Mouse (Mus musculus) midbrain, embryonic 12.5 days (tissue): ENCODE data around the gene Plet1. TPM values are rescaled to one million over a fixed set of nuclear protein-coding genes. Genes with fewer than 3 reads are reported as not detected.
A peak's percentile ranks its signal among the peaks of the same experiment; 100 is the strongest.

Experiments used
- ATAC-seq: fragments of 200-750 bp; cut with Nextera tagmentation; 2 replicates; pipeline ENCODE4 v1.8.0; 2017; ENCODE audit warnings: low read depth, moderate TSS enrichment, moderate library complexity; ENCODE audit not compliant: low FRiP score
- H3K27ac ChIP-seq: fragments of 300-500 bp; sonication (generic); replicated peaks from 2 replicates; pipeline ENCODE4 v1.5.1; 2016; ENCODE audit warnings: mild to moderate bottlenecking
- H3K27me3 ChIP-seq: fragments of 300-500 bp; sonication (generic); 2 replicates; pipeline ENCODE4 v1.6.1; 2016; ENCODE audit warnings: mild to moderate bottlenecking
- H3K36me3 ChIP-seq: fragments of 300-500 bp; sonication (generic); 2 replicates; pipeline ENCODE4 v1.6.1; 2016
- H3K4me1 ChIP-seq: fragments of 300-500 bp; sonication (generic); 2 replicates; pipeline ENCODE4 v1.6.1; 2016
- H3K4me2 ChIP-seq: fragments of 300-500 bp; sonication (generic); replicated peaks from 2 replicates; pipeline ENCODE4 v1.6.1; 2016; ENCODE audit warnings: mild to moderate bottlenecking, moderate library complexity
- H3K4me3 ChIP-seq: fragments of 300-500 bp; sonication (generic); 2 replicates; pipeline ENCODE4 v1.5.1; 2016; ENCODE audit warnings: mild to moderate bottlenecking
- H3K9ac ChIP-seq: fragments of 300-500 bp; sonication (generic); replicated peaks from 2 replicates; pipeline ENCODE4 v1.6.1; 2016; ENCODE audit warnings: mild to moderate bottlenecking, moderate library complexity
- H3K9me3 ChIP-seq: fragments of 300-500 bp; sonication (generic); 2 replicates; pipeline ENCODE4 v1.6.1; 2016; ENCODE audit warnings: mild to moderate bottlenecking
- WGBS: fragments of 180-500 bp; shearing (Covaris S2); methylation state at CpG from one replicate; pipeline ENCODE4 v1.1.7; 2016; 5-methylcytosine and 5-hydroxymethylcytosine counted together
- polyA plus RNA-seq: library from polyadenylated mRNA; unstranded; fragments of >200 nt; fragmentation: Nextera tagmentation; extraction: Ambion mirVana; gene quantifications from 2 replicates; pipeline ENCODE4 v1.2.1, GENCODE M21; 2016

The Plet1 gene
- polyA plus RNA-seq, 1 experiment from 2014 or later: 0.37 TPM

DNA sequence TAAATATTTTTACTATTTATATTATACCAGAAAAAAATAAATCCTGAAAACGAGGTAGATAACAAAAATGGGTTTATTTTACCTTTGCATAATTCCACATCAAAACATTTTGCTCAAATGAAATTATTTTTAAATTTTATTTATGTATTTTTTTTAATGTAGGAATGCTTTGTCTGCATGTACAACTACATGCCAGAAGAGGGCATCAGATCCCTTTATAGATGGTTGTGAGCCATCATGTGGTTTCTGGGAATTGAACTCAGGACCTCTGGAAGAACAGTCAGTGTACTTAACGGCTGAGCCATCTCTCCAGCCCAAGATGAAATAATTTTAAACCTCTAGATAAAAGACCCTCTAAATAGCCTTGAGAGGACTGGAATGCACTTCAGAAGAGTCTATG, 27.2 kb downstream of the Plet1 start:
- H3K9me3 ChIP-seq: no peaks in the 10 kb centered on the region
- ATAC-seq: no peak
- H3K4me3 ChIP-seq: no peak overlapping the region
- H3K27ac ChIP-seq: no peak overlapping the region
- no peaks in the 10 kb centered on the region for H3K27me3 ChIP-seq
- no peak overlapping the region for H3K9ac ChIP-seq
- 0 out of 2 replicates have a peak, but pooled peaks cover 4% of the 10 kb centered on the region for H3K36me3 ChIP-seq
- H3K4me2 ChIP-seq: no peak overlapping the region
- H3K4me1 ChIP-seq: no peaks in the 10 kb centered on the region
- 54% methylated on average over 2 of the region's 2 CpGs for WGBS

DNA sequence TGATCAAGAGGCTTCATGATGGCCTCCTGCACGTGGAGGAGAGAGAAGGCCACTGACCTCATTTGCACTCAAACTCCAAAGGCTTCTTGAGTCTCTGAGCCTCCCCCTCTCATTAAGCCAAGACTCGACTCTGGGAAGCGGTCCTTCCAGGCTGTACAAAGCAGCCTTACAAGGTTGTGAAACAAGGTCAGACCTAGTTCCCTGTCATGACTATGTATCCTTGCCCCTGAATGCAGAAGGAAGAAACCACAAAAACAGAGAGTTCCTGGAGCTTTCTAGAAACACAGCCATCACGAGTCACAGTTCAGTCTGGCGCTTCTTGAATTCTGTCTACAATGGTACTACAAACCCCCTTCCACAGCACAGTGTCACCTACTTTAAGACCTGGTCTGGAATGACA, 28.2 kb downstream of the Plet1 start:
- Histone ChIP-seq H3K4me3 (no peak overlapping the region), H3K36me3 (0 out of 2 replicates have a peak, but pooled peaks cover 4% of the 10 kb centered on the region), H3K4me1 (peaks cover 3% of the 10 kb centered on the region), H3K27me3 (no peaks in the 10 kb centered on the region), H3K4me2 (no peak overlapping the region), H3K9me3 (no peaks in the 10 kb centered on the region), H3K27ac (no peak overlapping the region), H3K9ac (no peak overlapping the region)
- no peak for ATAC-seq
- WGBS: 87% methylated on average over 5 of the region's 5 CpGs

DNA sequence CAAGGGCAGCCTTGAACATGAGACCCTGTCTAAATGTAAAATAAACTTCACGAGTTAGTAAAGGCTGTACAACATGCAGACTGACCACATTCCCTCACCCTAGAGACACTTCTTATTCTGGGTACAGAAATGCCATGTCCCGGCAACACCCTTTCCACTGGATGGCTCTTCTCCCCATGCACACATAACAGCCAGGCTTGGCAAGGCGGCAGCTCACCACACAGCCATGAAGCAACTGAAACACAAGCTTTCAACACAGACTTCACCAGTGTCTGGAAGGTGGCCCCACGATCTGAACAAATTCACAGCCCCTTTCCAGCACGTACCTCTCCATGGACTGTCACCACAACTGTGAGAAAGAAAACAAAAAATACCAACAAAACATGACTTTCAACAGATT, 30.6 kb downstream of the Plet1 start:
- no peak overlapping the region for H3K4me3 ChIP-seq
- H3K27me3 ChIP-seq: no peaks in the 10 kb centered on the region
- H3K27ac ChIP-seq: no peak overlapping the region
- no peak overlapping the region for H3K9ac ChIP-seq
- H3K4me1 ChIP-seq: peaks cover 8% of the 10 kb centered on the region
- WGBS: 90% methylated on average over 5 of the region's 5 CpGs
- no peaks in the 10 kb centered on the region for H3K9me3 ChIP-seq
- H3K4me2 ChIP-seq: no peak overlapping the region
- 0 out of 2 replicates have a peak, but pooled peaks cover 4% of the 10 kb centered on the region for H3K36me3 ChIP-seq
- ATAC-seq: no peak

DNA sequence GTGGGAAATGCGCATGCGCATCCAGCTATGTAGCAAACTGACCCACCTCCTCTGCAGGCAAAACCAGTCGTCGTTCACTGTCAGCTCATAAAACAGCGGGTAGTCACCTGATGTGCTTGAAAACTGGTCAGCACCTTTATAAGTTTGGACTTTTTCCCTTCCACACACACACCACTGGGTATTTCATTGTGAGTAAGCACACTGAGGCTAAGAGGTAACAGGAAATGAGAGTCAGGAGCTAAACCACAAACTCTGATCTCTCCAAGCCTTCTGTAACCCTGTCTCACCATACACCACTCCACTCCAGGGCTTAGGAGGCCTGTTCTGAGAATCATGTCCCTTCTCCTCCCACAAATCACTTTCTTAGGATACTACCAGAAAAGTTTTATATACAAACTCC, 31.3 kb downstream of the Plet1 start:
- H3K27ac ChIP-seq: no peak overlapping the region
- no peak overlapping the region for H3K4me2 ChIP-seq
- no peak for ATAC-seq
- 89% methylated on average over 5 of the region's 5 CpGs for WGBS
- H3K36me3 ChIP-seq: 0 out of 2 replicates have a peak, but pooled peaks cover 4% of the 10 kb centered on the region
- H3K9me3 ChIP-seq: no peaks in the 10 kb centered on the region
- no peaks in the 10 kb centered on the region for H3K27me3 ChIP-seq
- no peak overlapping the region for H3K4me3 ChIP-seq
- no peak overlapping the region for H3K9ac ChIP-seq
- peaks cover 8% of the 10 kb centered on the region for H3K4me1 ChIP-seq

DNA sequence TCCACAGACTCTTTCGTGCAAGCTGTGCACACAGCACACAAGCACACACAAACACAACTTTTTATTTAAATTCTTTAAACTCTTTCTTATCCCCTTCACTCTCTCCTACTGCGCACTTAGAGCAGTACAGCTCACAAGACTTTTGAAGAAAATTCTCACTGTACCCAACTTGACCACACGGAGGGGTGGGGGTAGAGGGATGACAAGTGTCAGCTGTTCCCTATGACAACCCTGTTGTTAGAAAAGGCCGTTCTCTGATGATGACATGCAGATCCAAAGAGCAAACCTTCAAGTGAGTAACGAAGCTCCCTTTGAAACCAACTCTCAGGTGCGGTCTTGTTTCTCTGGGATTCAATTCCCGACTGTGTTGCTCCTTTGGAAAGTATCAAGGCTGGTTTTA, 33.5 kb downstream of the Plet1 start:
- WGBS: 53% methylated on average over 7 of the region's 7 CpGs
- H3K27ac ChIP-seq: no peak overlapping the region

DNA sequence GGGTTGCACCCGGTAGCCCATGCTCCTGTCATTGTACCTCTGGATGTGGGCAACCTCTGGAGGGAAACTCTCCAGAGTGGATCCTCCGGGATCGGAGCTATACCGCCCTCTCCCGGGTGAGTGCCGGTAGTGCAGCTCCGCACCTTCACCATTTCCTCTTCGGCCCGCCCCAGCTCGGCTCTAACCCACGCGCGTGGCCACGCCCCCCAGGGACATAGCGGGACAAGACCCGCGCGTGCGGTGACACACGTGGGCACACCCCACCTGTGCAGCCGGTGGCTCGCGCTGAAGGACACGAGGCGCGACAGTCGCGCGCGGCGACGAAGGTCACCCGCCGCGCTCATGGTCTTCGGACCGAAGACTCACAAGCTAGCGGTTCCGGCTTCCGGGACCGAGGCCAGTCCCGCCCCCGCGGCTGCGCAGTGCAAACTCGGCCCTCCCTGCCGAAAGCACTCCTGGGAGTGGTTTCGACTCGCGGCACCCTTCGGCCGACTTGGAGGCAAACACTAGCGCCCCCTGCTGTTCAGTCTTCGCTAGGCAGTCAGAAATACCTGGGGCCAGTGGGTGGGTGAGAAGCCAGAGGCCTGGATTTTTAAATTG, 34.1 kb downstream of the Plet1 start, which contains the start of gene Pts:
TSS of gene Pts (minus strand) at position 432 of the 600 bp plus-strand sequence.
- Histone ChIP-seq H3K4me1 (peaks cover 8% of the 10 kb centered on the region), H3K36me3 (no peaks in the 10 kb centered on the region), H3K9me3 (no peaks in the 10 kb centered on the region), H3K4me2 (peak within 1 kb of the TSS; percentile 56), H3K27ac (peak within 1 kb of the TSS; percentile 68), H3K4me3 (peak within 1 kb of the TSS; percentile 70), H3K9ac (peak within 1 kb of the TSS; percentile 69), H3K27me3 (no peaks in the 10 kb centered on the region)
- under 1% methylated on average over 54 of the region's 54 CpGs for WGBS
- peak; percentile 99 for ATAC-seq

More for the DNA sequence above, 33.5 kb downstream of the Plet1 start:
- H3K4me3 ChIP-seq: peak overlapping the region; percentile 70
- peak; percentile 13; the same call in 1 of the 2 replicates for ATAC-seq
- peak overlapping the region; percentile 56 for H3K4me2 ChIP-seq
- no peaks in the 10 kb centered on the region for H3K36me3 ChIP-seq
- H3K9ac ChIP-seq: peak overlapping the region; percentile 69
- no peaks in the 10 kb centered on the region for H3K27me3 ChIP-seq
- no peaks in the 10 kb centered on the region for H3K9me3 ChIP-seq
- peaks cover 8% of the 10 kb centered on the region for H3K4me1 ChIP-seq

DNA sequence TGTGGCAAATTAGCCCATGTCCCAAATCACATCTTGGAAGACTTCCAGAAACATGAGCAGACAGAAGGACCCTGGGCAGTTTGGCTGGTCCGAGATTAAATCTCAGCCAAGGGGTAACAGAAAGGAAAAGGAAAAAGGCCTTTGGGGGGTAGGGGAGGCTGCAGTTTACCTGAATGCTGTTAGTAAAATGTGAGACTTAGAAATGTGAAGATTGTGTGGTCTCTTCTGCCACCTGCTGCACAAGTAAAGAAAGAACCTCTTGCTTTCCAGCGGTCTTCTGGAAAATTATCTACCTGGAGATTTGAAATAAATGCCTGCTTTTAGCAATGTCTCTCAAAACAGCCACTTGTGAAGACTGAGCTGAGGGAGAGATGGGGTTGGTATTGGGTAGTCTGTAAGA, 36.6 kb downstream of the Plet1 start:
- no peaks in the 10 kb centered on the region for H3K36me3 ChIP-seq
- 33% methylated on average over 2 of the region's 2 CpGs for WGBS
- no peaks in the 10 kb centered on the region; the same call in 1 of the 2 replicates for H3K27me3 ChIP-seq
- ATAC-seq: no peak
- peaks cover 8% of the 10 kb centered on the region for H3K4me1 ChIP-seq
- no peak overlapping the region for H3K9ac ChIP-seq
- H3K27ac ChIP-seq: no peak overlapping the region
- no peaks in the 10 kb centered on the region for H3K9me3 ChIP-seq
- no peak overlapping the region for H3K4me3 ChIP-seq
- no peak overlapping the region for H3K4me2 ChIP-seq

DNA sequence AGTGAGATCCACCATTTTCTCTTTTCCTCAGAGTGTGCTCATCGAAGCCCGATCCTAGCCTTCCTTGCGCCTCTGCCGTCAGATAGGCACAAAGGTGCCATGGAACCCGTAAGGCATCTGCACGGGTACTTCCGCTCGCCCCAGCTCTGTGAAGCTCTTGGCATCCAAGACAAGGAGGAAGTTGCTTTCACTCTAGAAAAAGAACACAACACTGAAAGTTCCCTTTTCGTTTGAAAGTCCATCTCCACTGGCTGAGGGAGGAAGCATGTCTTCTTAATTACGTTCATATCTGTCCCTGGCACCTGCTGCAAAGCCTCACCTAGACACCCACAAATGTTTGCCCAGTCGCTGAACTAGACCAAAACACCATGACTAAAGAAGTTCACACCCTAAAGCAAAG, 39.0 kb downstream of the Plet1 start:
- H3K4me2 ChIP-seq: no peak overlapping the region
- no peaks in the 10 kb centered on the region for H3K4me1 ChIP-seq
- H3K36me3 ChIP-seq: no peaks in the 10 kb centered on the region
- no peak overlapping the region for H3K4me3 ChIP-seq
- no peak for ATAC-seq
- H3K27ac ChIP-seq: no peak overlapping the region
- H3K27me3 ChIP-seq: no peaks in the 10 kb centered on the region; the same call in 1 of the 2 replicates
- WGBS: 87% methylated on average over 11 of the region's 11 CpGs
- no peaks in the 10 kb centered on the region for H3K9me3 ChIP-seq
- H3K9ac ChIP-seq: no peak overlapping the region

DNA sequence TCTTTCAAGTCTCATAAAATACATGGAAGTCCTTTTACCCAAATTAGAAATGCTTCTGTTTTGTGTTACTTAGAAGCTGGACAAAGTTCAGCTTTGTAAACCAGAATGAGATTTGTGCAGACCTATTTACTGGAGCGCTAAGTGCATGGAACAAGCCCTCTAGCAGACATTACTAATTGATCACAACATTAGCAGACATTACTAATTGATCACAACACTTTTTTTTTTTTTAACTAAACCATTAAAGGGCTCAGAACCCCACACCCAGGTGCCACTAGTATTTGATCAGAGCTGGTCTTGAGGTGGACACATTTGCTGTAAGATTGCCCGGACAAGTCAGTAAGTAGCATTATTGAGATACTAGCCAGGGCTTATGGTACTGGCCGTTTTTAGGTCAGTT, 39.5 kb downstream of the Plet1 start:
- Histone ChIP-seq H3K27ac (no peak overlapping the region), H3K4me2 (no peak overlapping the region), H3K4me3 (no peak overlapping the region), H3K27me3 (no peaks in the 10 kb centered on the region; the same call in 1 of the 2 replicates), H3K9ac (no peak overlapping the region), H3K36me3 (no peaks in the 10 kb centered on the region), H3K9me3 (no peaks in the 10 kb centered on the region), H3K4me1 (no peaks in the 10 kb centered on the region)
- no peak for ATAC-seq
- WGBS: 76% methylated on average over 3 of the region's 3 CpGs

DNA sequence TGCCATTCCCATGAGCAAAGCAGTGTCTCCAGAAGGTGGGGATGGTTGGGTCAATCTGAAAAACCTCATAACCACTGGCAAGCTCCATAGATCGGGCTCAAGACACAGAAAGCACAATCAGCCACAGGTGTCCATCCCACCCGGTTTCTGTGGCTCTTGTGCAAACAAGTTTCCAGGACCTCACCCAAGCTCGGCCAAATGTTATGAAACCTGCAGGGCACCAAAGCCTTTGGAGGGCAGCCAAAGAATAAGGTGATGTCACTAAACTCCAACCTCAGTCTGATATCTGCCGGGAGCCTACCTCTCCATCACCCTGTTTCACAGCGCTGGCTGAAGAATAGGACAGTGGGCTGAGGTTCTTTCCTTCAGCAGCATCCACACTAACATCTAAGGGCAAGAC, 41.6 kb downstream of the Plet1 start:
- Histone ChIP-seq H3K9me3 (no peaks in the 10 kb centered on the region), H3K4me1 (peaks cover 4% of the 10 kb centered on the region; the same call in 1 of the 2 replicates), H3K9ac (no peak overlapping the region), H3K27ac (no peak overlapping the region), H3K27me3 (no peaks in the 10 kb centered on the region; the same call in 1 of the 2 replicates), H3K36me3 (no peaks in the 10 kb centered on the region), H3K4me2 (no peak overlapping the region), H3K4me3 (no peak overlapping the region)
- WGBS: 87% methylated on average over 5 of the region's 5 CpGs
- no peak for ATAC-seq

DNA sequence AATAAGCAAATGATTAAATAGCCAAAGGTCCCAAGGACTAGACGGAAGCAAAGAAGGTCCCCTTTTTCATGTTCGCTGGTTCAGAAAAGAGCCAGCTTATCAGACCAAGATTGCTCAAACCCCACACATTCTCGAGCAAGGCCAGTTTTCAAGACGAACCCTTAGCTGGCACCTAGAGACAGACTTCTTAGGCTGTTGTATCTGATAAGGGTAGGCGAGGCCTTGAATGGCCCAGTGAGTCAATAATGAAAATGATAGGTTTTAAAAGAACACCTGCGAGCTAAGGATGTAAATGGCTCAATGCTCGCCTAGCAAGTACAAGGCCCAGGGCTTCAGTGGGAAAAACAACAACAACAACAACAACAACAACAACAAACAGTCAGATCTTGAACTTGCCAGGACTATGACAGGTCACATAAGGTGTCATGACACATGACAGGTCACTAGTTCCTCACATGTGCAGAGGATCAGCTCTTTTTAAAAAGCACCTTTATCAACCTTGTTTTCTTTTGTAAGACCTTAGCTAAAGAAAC, 42.3 kb downstream of the Plet1 start:
- Histone ChIP-seq H3K27ac (no peak overlapping the region), H3K36me3 (no peaks in the 10 kb centered on the region), H3K4me2 (no peak overlapping the region), H3K4me1 (peaks cover 4% of the 10 kb centered on the region; the same call in 1 of the 2 replicates), H3K9ac (no peak overlapping the region), H3K9me3 (no peaks in the 10 kb centered on the region), H3K27me3 (no peaks in the 10 kb centered on the region; the same call in 1 of the 2 replicates), H3K4me3 (no peak overlapping the region)
- 86% methylated on average over 7 of the region's 7 CpGs for WGBS
- ATAC-seq: no peak

DNA sequence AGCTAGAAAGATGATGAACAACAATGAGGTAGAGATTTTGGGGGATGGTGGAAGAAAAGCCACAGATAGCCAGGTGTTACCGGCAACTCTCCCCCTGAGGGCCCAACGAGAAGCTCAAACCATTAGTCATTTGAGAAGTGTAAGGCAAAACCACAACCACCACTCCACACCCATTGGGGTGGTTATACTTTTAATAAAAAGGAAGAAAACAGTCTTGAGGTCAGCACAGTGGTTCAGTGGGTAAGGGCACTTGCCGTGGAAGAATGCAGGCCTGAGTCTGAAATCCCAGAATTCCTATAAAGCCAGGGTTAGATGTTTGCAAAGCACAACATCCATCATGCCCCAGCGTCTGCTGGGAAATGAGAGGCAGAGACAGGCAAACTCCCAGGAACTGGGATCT, 43.0 kb downstream of the Plet1 start:
- no peaks in the 10 kb centered on the region for H3K36me3 ChIP-seq
- H3K4me1 ChIP-seq: peaks cover 4% of the 10 kb centered on the region; the same call in 1 of the 2 replicates
- no peaks in the 10 kb centered on the region for H3K9me3 ChIP-seq
- no peak overlapping the region for H3K4me2 ChIP-seq
- no peaks in the 10 kb centered on the region; the same call in 1 of the 2 replicates for H3K27me3 ChIP-seq
- no peak overlapping the region for H3K4me3 ChIP-seq
- H3K9ac ChIP-seq: no peak overlapping the region
- H3K27ac ChIP-seq: no peak overlapping the region
- ATAC-seq: no peak
- 81% methylated on average over 4 of the region's 4 CpGs for WGBS
